Mouse (Mus musculus): ENCODE results near the gene Gm10282. TPM values are rescaled to one million over a fixed set of nuclear protein-coding genes. Genes with fewer than 3 reads are reported as not detected.

Gm10282 gene
- polyA plus RNA-seq, 1 experiment from 2014 or later = 19.8 TPM

- H3K27ac ChIP-seq = no peak overlapping the region
- no peak overlapping the region for H3K4me2 ChIP-seq (replicated peaks)
- H3K9ac ChIP-seq (replicated peaks) = no peak overlapping the region
- H3K27me3 ChIP-seq = no peaks in the 10 kb centered on the region
- 0 out of 2 replicates have a peak, but pooled peaks cover 3% of the 10 kb centered on the region for H3K4me1 ChIP-seq (replicated peaks)
- WGBS = 83% methylated on average over 4 of the region's 4 CpGs
- no peak for ATAC-seq
- H3K9me3 ChIP-seq = no peaks in the 10 kb centered on the region
- no peaks in the 10 kb centered on the region for H3K36me3 ChIP-seq
- H3K4me3 ChIP-seq (replicated peaks) = no peak overlapping the region
Observed at GRCm38 (mm10) chr8:72285285-72285684, 19.8 kb downstream of the Gm10282 start.

GRCm38 (mm10) chr8:72281634-72282033 lies 23.4 kb downstream of the Gm10282 start:
- H3K9me3 ChIP-seq = no peaks in the 10 kb centered on the region
- no peak overlapping the region for H3K27ac ChIP-seq
- no peak for ATAC-seq
- no peak overlapping the region for H3K4me2 ChIP-seq (replicated peaks)
- no peaks in the 10 kb centered on the region for H3K36me3 ChIP-seq
- no peaks in the 10 kb centered on the region for H3K27me3 ChIP-seq
- H3K4me1 ChIP-seq (replicated peaks) = 0 out of 2 replicates have a peak, but pooled peaks cover 3% of the 10 kb centered on the region
- WGBS = 56% methylated on average over 3 of the region's 3 CpGs
- no peak overlapping the region for H3K4me3 ChIP-seq (replicated peaks)
- H3K9ac ChIP-seq (replicated peaks) = no peak overlapping the region

GRCm38 (mm10) chr8:72279151-72279550 lies 25.9 kb downstream of the Gm10282 start:
- 0 out of 2 replicates have a peak, but pooled peaks cover 3% of the 10 kb centered on the region for H3K4me1 ChIP-seq (replicated peaks)
- ATAC-seq = no peak
- no peaks in the 10 kb centered on the region for H3K27me3 ChIP-seq
- no peak overlapping the region for H3K27ac ChIP-seq
- no peaks in the 10 kb centered on the region for H3K9me3 ChIP-seq
- no peak overlapping the region for H3K9ac ChIP-seq (replicated peaks)
- no peak overlapping the region for H3K4me2 ChIP-seq (replicated peaks)
- H3K36me3 ChIP-seq = no peaks in the 10 kb centered on the region
- H3K4me3 ChIP-seq (replicated peaks) = no peak overlapping the region
- 80% methylated on average over 7 of the region's 7 CpGs for WGBS

GRCm38 (mm10) chr8:72277244-72277643 lies 27.8 kb downstream of the Gm10282 start:
- no peak overlapping the region for H3K4me2 ChIP-seq (replicated peaks)
- H3K9me3 ChIP-seq = no peaks in the 10 kb centered on the region
- H3K9ac ChIP-seq (replicated peaks) = no peak overlapping the region
- no peak overlapping the region for H3K27ac ChIP-seq
- no peak overlapping the region for H3K4me3 ChIP-seq (replicated peaks)
- whole genome bisulfite sequencing = 89% methylated on average over 3 of the region's 3 CpGs
- no peaks in the 10 kb centered on the region for H3K36me3 ChIP-seq
- no peak for ATAC-seq
- 0 out of 2 replicates have a peak, but pooled peaks cover 3% of the 10 kb centered on the region for H3K4me1 ChIP-seq (replicated peaks)
- H3K27me3 ChIP-seq = no peaks in the 10 kb centered on the region

- Histone ChIP-seq H3K4me2 (replicated peaks) (no peak overlapping the region), H3K36me3 (no peaks in the 10 kb centered on the region), H3K9ac (replicated peaks) (no peak overlapping the region), H3K27me3 (no peaks in the 10 kb centered on the region), H3K4me3 (replicated peaks) (no peak overlapping the region), H3K4me1 (replicated peaks) (no peaks in the 10 kb centered on the region), H3K9me3 (no peaks in the 10 kb centered on the region), H3K27ac (no peak overlapping the region)
- ATAC-seq = no peak
- 83% methylated on average over 5 of the region's 5 CpGs for WGBS
Observed at GRCm38 (mm10) chr8:72273807-72274206, 31.3 kb downstream of the Gm10282 start.

- no peaks in the 10 kb centered on the region for H3K4me1 ChIP-seq (replicated peaks)
- H3K4me2 ChIP-seq (replicated peaks) = no peak overlapping the region
- no peaks in the 10 kb centered on the region for H3K9me3 ChIP-seq
- 79% methylated on average over 1 of the region's 1 CpGs for WGBS
- H3K27me3 ChIP-seq = no peaks in the 10 kb centered on the region
- no peak overlapping the region for H3K4me3 ChIP-seq (replicated peaks)
- H3K36me3 ChIP-seq = no peaks in the 10 kb centered on the region
- H3K27ac ChIP-seq = no peak overlapping the region
- H3K9ac ChIP-seq (replicated peaks) = no peak overlapping the region
- no peak for ATAC-seq
Observed at GRCm38 (mm10) chr8:72273111-72273770, 31.8 kb downstream of the Gm10282 start.

- Histone ChIP-seq H3K9ac (replicated peaks) (no peak overlapping the region), H3K27ac (no peak overlapping the region), H3K4me3 (replicated peaks) (no peak overlapping the region), H3K4me1 (replicated peaks) (no peaks in the 10 kb centered on the region), H3K36me3 (no peaks in the 10 kb centered on the region), H3K4me2 (replicated peaks) (no peak overlapping the region), H3K9me3 (no peaks in the 10 kb centered on the region), H3K27me3 (no peaks in the 10 kb centered on the region)
- WGBS = 15% methylated on average over 3 of the region's 3 CpGs
- ATAC-seq = peak; percentile 24; the same call in 1 of the 2 replicates
Observed at GRCm38 (mm10) chr8:72272361-72272760, 32.7 kb downstream of the Gm10282 start.

- Histone ChIP-seq H3K4me2 (replicated peaks) (no peak overlapping the region), H3K27ac (no peak overlapping the region), H3K36me3 (no peaks in the 10 kb centered on the region), H3K9me3 (no peaks in the 10 kb centered on the region), H3K9ac (replicated peaks) (no peak overlapping the region), H3K27me3 (no peaks in the 10 kb centered on the region), H3K4me1 (replicated peaks) (no peaks in the 10 kb centered on the region), H3K4me3 (replicated peaks) (no peak overlapping the region)
- ATAC-seq = no peak
- 71% methylated on average over 3 of the region's 3 CpGs for WGBS
Observed at GRCm38 (mm10) chr8:72271691-72272090, 33.4 kb downstream of the Gm10282 start.

GRCm38 (mm10) chr8:72271051-72271660 lies 33.9 kb downstream of the Gm10282 start:
- Histone ChIP-seq H3K9ac (replicated peaks) (no peak overlapping the region), H3K27me3 (no peaks in the 10 kb centered on the region), H3K27ac (no peak overlapping the region), H3K9me3 (no peaks in the 10 kb centered on the region), H3K36me3 (no peaks in the 10 kb centered on the region), H3K4me3 (replicated peaks) (no peak overlapping the region), H3K4me1 (replicated peaks) (no peaks in the 10 kb centered on the region), H3K4me2 (replicated peaks) (no peak overlapping the region)
- no peak for ATAC-seq
- WGBS = 83% methylated on average over 11 of the region's 11 CpGs

- WGBS = 87% methylated on average over 12 of the region's 12 CpGs
- H3K36me3 ChIP-seq = no peaks in the 10 kb centered on the region
- H3K9ac ChIP-seq (replicated peaks) = no peak overlapping the region
- H3K27me3 ChIP-seq = no peaks in the 10 kb centered on the region
- H3K9me3 ChIP-seq = no peaks in the 10 kb centered on the region
- no peaks in the 10 kb centered on the region for H3K4me1 ChIP-seq (replicated peaks)
- H3K4me2 ChIP-seq (replicated peaks) = no peak overlapping the region
- no peak overlapping the region for H3K27ac ChIP-seq
- ATAC-seq = no peak
- no peak overlapping the region for H3K4me3 ChIP-seq (replicated peaks)
Observed at GRCm38 (mm10) chr8:72270606-72271005, 34.5 kb downstream of the Gm10282 start.

GRCm38 (mm10) chr8:72268356-72268755 lies 36.7 kb downstream of the Gm10282 start:
- H3K27me3 ChIP-seq = no peaks in the 10 kb centered on the region
- H3K4me2 ChIP-seq (replicated peaks) = no peak overlapping the region
- H3K4me1 ChIP-seq (replicated peaks) = no peaks in the 10 kb centered on the region
- H3K27ac ChIP-seq = no peak overlapping the region
- H3K9me3 ChIP-seq = no peaks in the 10 kb centered on the region
- 95% methylated on average over 15 of the region's 15 CpGs for WGBS
- no peak overlapping the region for H3K9ac ChIP-seq (replicated peaks)
- H3K4me3 ChIP-seq (replicated peaks) = no peak overlapping the region
- no peaks in the 10 kb centered on the region for H3K36me3 ChIP-seq
- no peak for ATAC-seq

- Histone ChIP-seq H3K9ac (replicated peaks) (no peak overlapping the region), H3K9me3 (no peaks in the 10 kb centered on the region), H3K4me1 (replicated peaks) (no peaks in the 10 kb centered on the region), H3K27me3 (no peaks in the 10 kb centered on the region), H3K36me3 (no peaks in the 10 kb centered on the region), H3K27ac (no peak overlapping the region), H3K4me2 (replicated peaks) (no peak overlapping the region), H3K4me3 (replicated peaks) (no peak overlapping the region)
- ATAC-seq = no peak
- 99% methylated on average over 8 of the region's 8 CpGs for WGBS
Observed at GRCm38 (mm10) chr8:72267106-72267505, 38.0 kb downstream of the Gm10282 start.

GRCm38 (mm10) chr8:72266671-72267070 lies 38.4 kb downstream of the Gm10282 start:
- H3K27ac ChIP-seq = no peak overlapping the region
- H3K36me3 ChIP-seq = no peaks in the 10 kb centered on the region
- H3K4me2 ChIP-seq (replicated peaks) = no peak overlapping the region
- H3K4me3 ChIP-seq (replicated peaks) = no peak overlapping the region
- no peaks in the 10 kb centered on the region for H3K9me3 ChIP-seq
- no peaks in the 10 kb centered on the region for H3K4me1 ChIP-seq (replicated peaks)
- ATAC-seq = no peak
- no peak overlapping the region for H3K9ac ChIP-seq (replicated peaks)
- no peaks in the 10 kb centered on the region for H3K27me3 ChIP-seq
